Mouse (Mus musculus): ENCODE results near the gene Gch1. TPM values are rescaled to one million over a fixed set of nuclear protein-coding genes. Genes with fewer than 3 reads are reported as not detected.
"Not testable (repeated sequence)": the region's sequence is repeated elsewhere in the genome, so short reads cannot be mapped to it uniquely, and the experiment has no call there.

The Gch1 gene
- polyA plus RNA-seq, 1 experiment from 2014 or later, result 5.3 TPM

DNA sequence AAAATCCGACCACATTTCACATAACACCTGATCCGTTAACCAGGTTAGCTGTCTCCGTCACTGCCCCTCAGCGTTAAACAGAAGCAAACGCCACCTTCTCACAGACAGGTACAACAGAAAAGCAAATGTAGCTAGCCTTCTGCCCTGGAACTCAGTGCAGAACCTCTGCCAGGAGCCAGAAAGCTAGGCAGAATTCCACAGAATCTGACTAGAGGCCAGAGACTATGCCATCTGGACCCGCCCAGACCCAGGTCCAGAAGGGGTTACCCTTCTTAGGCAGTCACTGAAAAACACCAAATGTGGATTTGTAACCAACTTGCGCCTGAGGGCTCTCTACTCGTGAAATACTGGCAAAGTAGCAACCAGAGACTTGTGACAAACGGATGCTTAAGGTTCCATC lies 77.9 kb downstream of the Gch1 start:
- Histone ChIP-seq H3K36me3 (no peaks in the 10 kb centered on the region), H3K4me1 (replicated peaks) (no peaks in the 10 kb centered on the region; the same call in 1 of the 2 replicates), H3K4me3 (no peak overlapping the region), H3K27ac (no peak overlapping the region), H3K4me2 (no peak overlapping the region), H3K27me3 (no peaks in the 10 kb centered on the region), H3K9me3 (replicated peaks) (no peaks in the 10 kb centered on the region), H3K9ac (no peak overlapping the region)
- 47% methylated on average over 9 of the region's 9 CpGs for WGBS
- ATAC-seq (replicated peaks; ENCODE audit: insufficient number of reproducible peaks, insufficient read depth, low FRiP score, low read depth), result no peak

DNA sequence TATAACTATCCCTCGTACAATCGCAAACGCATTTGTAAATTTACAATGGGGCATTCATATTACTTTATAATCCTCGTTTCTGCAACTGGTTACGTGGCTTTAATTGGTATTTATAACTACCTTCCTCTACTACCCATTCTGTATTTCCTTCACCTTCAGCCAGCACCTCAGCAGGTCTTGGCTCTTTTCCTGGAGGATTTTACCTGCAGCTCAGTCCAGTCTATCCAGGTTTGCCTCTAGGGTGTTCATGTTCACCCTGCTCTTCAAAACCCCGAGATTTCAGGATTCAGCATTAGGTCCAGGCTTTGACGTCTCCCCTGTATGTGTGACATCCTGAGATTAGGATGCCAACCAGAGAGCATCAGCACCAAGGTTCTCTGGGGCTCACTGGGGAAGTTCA lies 78.8 kb downstream of the Gch1 start:
- H3K27ac ChIP-seq; H3K4me1 ChIP-seq (replicated peaks); ATAC-seq (replicated peaks; ENCODE audit: insufficient number of reproducible peaks, insufficient read depth, low FRiP score, low read depth); H3K27me3 ChIP-seq; H3K4me2 ChIP-seq; H3K36me3 ChIP-seq; H3K9me3 ChIP-seq (replicated peaks); H3K4me3 ChIP-seq; H3K9ac ChIP-seq: not testable (repeated sequence)
- WGBS, result 85% methylated on average over 7 of the region's 7 CpGs

DNA sequence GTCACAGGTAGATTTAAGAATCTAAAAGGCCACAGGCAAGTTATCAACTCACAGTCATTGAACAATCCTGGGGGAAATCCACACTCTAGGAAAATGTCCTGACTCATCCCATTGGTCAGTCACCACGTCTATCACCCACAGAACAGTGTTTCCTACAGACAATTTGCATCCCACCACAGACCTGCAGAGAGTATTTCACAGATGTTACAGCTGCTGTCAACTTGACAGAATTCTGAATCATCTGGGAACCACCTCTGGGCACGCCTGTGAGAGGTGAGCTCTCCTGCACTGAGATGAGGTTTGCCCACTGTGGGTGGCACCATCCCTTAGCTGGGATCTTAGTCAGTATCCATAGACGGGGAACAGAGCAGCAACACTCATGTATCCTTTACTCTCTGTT lies 81.8 kb downstream of the Gch1 start:
- no peak overlapping the region for H3K27ac ChIP-seq
- WGBS, result 87% methylated on average over 3 of the region's 3 CpGs
- no peak overlapping the region for H3K4me2 ChIP-seq
- 0 out of 2 replicates have a peak, but pooled peaks cover 2% of the 10 kb centered on the region for H3K4me1 ChIP-seq (replicated peaks)
- no peaks in the 10 kb centered on the region for H3K27me3 ChIP-seq
- no peak overlapping the region for H3K9ac ChIP-seq
- H3K9me3 ChIP-seq (replicated peaks), result no peaks in the 10 kb centered on the region
- ATAC-seq (replicated peaks; ENCODE audit: insufficient number of reproducible peaks, insufficient read depth, low FRiP score, low read depth), result no peak
- no peak overlapping the region for H3K4me3 ChIP-seq
- peaks cover 4% of the 10 kb centered on the region for H3K36me3 ChIP-seq

DNA sequence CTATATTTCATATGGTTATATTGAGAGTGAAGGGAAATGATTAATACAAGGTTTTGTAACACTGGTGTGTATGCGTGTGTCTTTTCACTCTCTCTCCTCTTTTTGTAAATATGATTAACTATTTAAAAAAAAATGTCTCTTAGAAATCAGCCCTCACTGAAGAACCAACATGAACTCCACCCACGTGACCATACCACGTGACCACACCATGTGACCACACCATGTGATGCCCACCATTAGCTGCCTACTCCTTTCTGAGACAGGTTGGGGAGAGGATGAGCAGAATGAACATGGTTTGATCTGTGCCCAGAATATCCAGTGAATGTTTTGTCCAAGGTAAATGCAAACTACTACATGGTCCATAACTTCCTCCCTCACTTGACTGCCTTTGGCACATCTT lies 83.5 kb downstream of the Gch1 start:
- Histone ChIP-seq H3K4me2 (no peak overlapping the region), H3K36me3 (peaks cover 4% of the 10 kb centered on the region), H3K9me3 (replicated peaks) (no peaks in the 10 kb centered on the region), H3K4me3 (no peak overlapping the region), H3K27ac (no peak overlapping the region), H3K9ac (no peak overlapping the region), H3K4me1 (replicated peaks) (0 out of 2 replicates have a peak, but pooled peaks cover 2% of the 10 kb centered on the region), H3K27me3 (no peaks in the 10 kb centered on the region)
- ATAC-seq (replicated peaks; ENCODE audit: insufficient number of reproducible peaks, insufficient read depth, low FRiP score, low read depth), result no peak
- 92% methylated on average over 3 of the region's 3 CpGs for WGBS

GRCm38 (mm10) chr14:47105174-47105557 lies 84.0 kb downstream of the Gch1 start:
- WGBS, result 80% methylated on average over 3 of the region's 3 CpGs
- Histone ChIP-seq H3K27ac (no peak overlapping the region), H3K9me3 (replicated peaks) (no peaks in the 10 kb centered on the region), H3K36me3 (peaks cover 4% of the 10 kb centered on the region), H3K9ac (no peak overlapping the region), H3K4me1 (replicated peaks) (0 out of 2 replicates have a peak, but pooled peaks cover 2% of the 10 kb centered on the region), H3K27me3 (no peaks in the 10 kb centered on the region), H3K4me3 (no peak overlapping the region), H3K4me2 (no peak overlapping the region)
- ATAC-seq (replicated peaks; ENCODE audit: insufficient number of reproducible peaks, insufficient read depth, low FRiP score, low read depth), result no peak

DNA sequence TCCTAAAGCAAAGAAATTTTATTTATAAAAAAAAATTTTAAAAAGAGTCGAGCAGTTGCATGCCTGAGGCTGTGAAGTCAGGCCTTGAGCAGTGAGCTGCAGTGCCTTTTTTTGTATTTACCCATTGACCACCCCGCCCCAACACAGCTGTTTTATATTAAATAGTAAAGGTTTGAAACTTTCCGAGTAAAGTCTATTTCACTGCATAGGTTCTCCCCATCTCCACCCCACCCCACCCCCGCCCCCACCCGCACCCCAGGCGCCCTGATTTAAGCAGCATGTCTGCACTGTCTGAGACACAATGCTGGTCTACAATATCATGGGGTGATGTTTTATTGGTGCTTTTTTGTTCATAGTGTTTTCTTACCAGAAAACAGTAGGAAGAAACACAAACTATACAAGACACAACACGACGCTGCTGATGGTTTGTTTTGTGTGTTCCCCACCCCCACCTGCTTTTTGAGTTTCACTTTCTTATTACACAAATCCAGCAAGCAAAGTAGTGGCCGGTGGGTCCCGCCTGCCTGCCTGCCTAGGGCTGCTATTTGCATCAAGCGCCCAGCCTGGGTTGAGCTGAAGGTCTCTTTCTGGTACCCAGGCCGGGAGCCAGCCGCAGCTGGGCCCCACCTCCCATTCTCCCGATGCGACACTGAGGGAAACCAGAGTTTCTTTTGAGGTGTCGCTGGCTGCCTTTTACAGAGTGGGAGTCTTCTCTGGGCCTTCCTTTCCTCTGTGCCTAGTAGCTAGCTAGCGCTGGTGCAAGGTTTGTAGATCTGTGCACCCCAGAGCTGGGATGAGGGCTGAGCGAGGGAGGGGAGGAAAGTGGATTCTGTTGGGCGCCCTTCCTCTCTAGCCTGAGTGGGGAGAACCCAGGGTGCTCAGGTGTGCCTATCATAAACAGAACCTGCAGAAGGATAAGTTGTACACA lies 84.7 kb downstream of the Gch1 start:
- Histone ChIP-seq H3K36me3 (peaks cover 4% of the 10 kb centered on the region), H3K27ac (no peak overlapping the region), H3K4me3 (0 out of 2 replicates have a peak overlapping the region, but pooled peaks have one; percentile 14), H3K9me3 (replicated peaks) (no peaks in the 10 kb centered on the region), H3K4me2 (peak overlapping the region; percentile 20; the same call in 1 of the 2 replicates), H3K27me3 (no peaks in the 10 kb centered on the region), H3K4me1 (replicated peaks) (0 out of 2 replicates have a peak, but pooled peaks cover 2% of the 10 kb centered on the region), H3K9ac (no peak overlapping the region)
- ATAC-seq (replicated peaks; ENCODE audit: insufficient number of reproducible peaks, insufficient read depth, low FRiP score, low read depth), result no peak
- 52% methylated on average over 19 of the region's 19 CpGs for WGBS

Other genes with a start within 250 kb of the Gch1 start
- gene Wdhd1, start 87.4 kb upstream of the Gch1 start, polyA plus RNA-seq (2015; fragmentation: Nextera tagmentation; extraction: Ambion mirVana), result 11.7 and 17.4 TPM in 2 replicates
- gene Socs4, start 87.5 kb upstream of the Gch1 start, polyA plus RNA-seq (2015; fragmentation: Nextera tagmentation; extraction: Ambion mirVana), result 1.8 and 1.9 TPM in 2 replicates
- gene Mapk1ip1l, start 108.9 kb upstream of the Gch1 start, polyA plus RNA-seq (2015; fragmentation: Nextera tagmentation; extraction: Ambion mirVana), result 35.9 and 43.6 TPM in 2 replicates
- gene Lgals3, start 178.3 kb upstream of the Gch1 start, polyA plus RNA-seq (2015; fragmentation: Nextera tagmentation; extraction: Ambion mirVana), result 8.8 and 28.5 TPM in 2 replicates
- gene Dlgap5, start 229.0 kb upstream of the Gch1 start, polyA plus RNA-seq (2015; fragmentation: Nextera tagmentation; extraction: Ambion mirVana), result 29.0 and 34.2 TPM in 2 replicates